Mouse (Mus musculus): ENCODE measurements around the gene Tox3. TPM values are rescaled to one million over a fixed set of nuclear protein-coding genes. Genes with fewer than 3 reads are reported as not detected.

The Tox3 gene
- polyA plus RNA-seq, 1 experiment from 2014 or later, result 11.2 TPM

GRCm38 (mm10) chr8:90346138-90346879 lies 1.8 kb downstream of the Tox3 start:
- H3K27ac ChIP-seq (ENCODE audit: low read depth, low read length), result peak overlapping the region; percentile 72
- peak overlapping the region; percentile 89 for H3K9ac ChIP-seq (ENCODE audit: low read depth, low read length)
- H3K4me2 ChIP-seq (ENCODE audit: low read length), result peak overlapping the region; percentile 66
- H3K36me3 ChIP-seq (ENCODE audit: control insufficient read depth, insufficient read depth, low read length), result no peaks in the 10 kb centered on the region
- peak overlapping the region; percentile 78 for H3K4me3 ChIP-seq (ENCODE audit: low read length)
- ATAC-seq, result no peak
- no peaks in the 10 kb centered on the region for H3K27me3 ChIP-seq (replicated peaks; ENCODE audit: control insufficient read depth, insufficient read depth, low read length)
- H3K4me1 ChIP-seq (ENCODE audit: control insufficient read depth, insufficient read depth, low read depth, low read length), result peaks cover 15% of the 10 kb centered on the region
- no peaks in the 10 kb centered on the region for H3K9me3 ChIP-seq (ENCODE audit: control insufficient read depth, low read length)
- WGBS, result 8% methylated on average over 13 of the region's 13 CpGs

- no peak overlapping the region for H3K9ac ChIP-seq (ENCODE audit: low read depth, low read length)
- H3K36me3 ChIP-seq (ENCODE audit: control insufficient read depth, insufficient read depth, low read length), result no peaks in the 10 kb centered on the region
- no peak overlapping the region for H3K4me2 ChIP-seq (ENCODE audit: low read length)
- no peak for ATAC-seq
- H3K4me3 ChIP-seq (ENCODE audit: low read length), result no peak overlapping the region
- no peaks in the 10 kb centered on the region for H3K9me3 ChIP-seq (ENCODE audit: control insufficient read depth, low read length)
- H3K27ac ChIP-seq (ENCODE audit: low read depth, low read length), result no peak overlapping the region
- no peaks in the 10 kb centered on the region for H3K4me1 ChIP-seq (ENCODE audit: control insufficient read depth, insufficient read depth, low read depth, low read length)
- H3K27me3 ChIP-seq (replicated peaks; ENCODE audit: control insufficient read depth, insufficient read depth, low read length), result no peaks in the 10 kb centered on the region
- 61% methylated on average over 7 of the region's 7 CpGs for WGBS
Observed at GRCm38 (mm10) chr8:90330377-90331285, 17.5 kb downstream of the Tox3 start.

- Histone ChIP-seq H3K27me3 (replicated peaks; ENCODE audit: control insufficient read depth, insufficient read depth, low read length) (no peaks in the 10 kb centered on the region), H3K4me1 (ENCODE audit: control insufficient read depth, insufficient read depth, low read depth, low read length) (peaks cover 8% of the 10 kb centered on the region), H3K9me3 (ENCODE audit: control insufficient read depth, low read length) (no peaks in the 10 kb centered on the region), H3K4me3 (ENCODE audit: low read length) (no peak overlapping the region), H3K4me2 (ENCODE audit: low read length) (no peak overlapping the region), H3K36me3 (ENCODE audit: control insufficient read depth, insufficient read depth, low read length) (no peaks in the 10 kb centered on the region), H3K9ac (ENCODE audit: low read depth, low read length) (no peak overlapping the region), H3K27ac (ENCODE audit: low read depth, low read length) (no peak overlapping the region)
- ATAC-seq, result no peak
- WGBS, result 35% methylated on average over 4 of the region's 4 CpGs
Observed at GRCm38 (mm10) chr8:90323824-90324223, 24.3 kb downstream of the Tox3 start.

- H3K4me1 ChIP-seq (ENCODE audit: control insufficient read depth, insufficient read depth, low read depth, low read length), result peaks cover 8% of the 10 kb centered on the region
- H3K4me2 ChIP-seq (ENCODE audit: low read length), result no peak overlapping the region
- H3K36me3 ChIP-seq (ENCODE audit: control insufficient read depth, insufficient read depth, low read length), result no peaks in the 10 kb centered on the region
- H3K4me3 ChIP-seq (ENCODE audit: low read length), result no peak overlapping the region
- no peak overlapping the region for H3K9ac ChIP-seq (ENCODE audit: low read depth, low read length)
- H3K27me3 ChIP-seq (replicated peaks; ENCODE audit: control insufficient read depth, insufficient read depth, low read length), result no peaks in the 10 kb centered on the region
- ATAC-seq, result no peak
- H3K9me3 ChIP-seq (ENCODE audit: control insufficient read depth, low read length), result no peaks in the 10 kb centered on the region
- WGBS, result 59% methylated on average over 8 of the region's 8 CpGs
- no peak overlapping the region for H3K27ac ChIP-seq (ENCODE audit: low read depth, low read length)
Observed at GRCm38 (mm10) chr8:90322701-90323439, 25.3 kb downstream of the Tox3 start.

GRCm38 (mm10) chr8:90321255-90321654 lies 26.9 kb downstream of the Tox3 start:
- no peak overlapping the region for H3K4me2 ChIP-seq (ENCODE audit: low read length)
- ATAC-seq, result no peak
- H3K27me3 ChIP-seq (replicated peaks; ENCODE audit: control insufficient read depth, insufficient read depth, low read length), result no peaks in the 10 kb centered on the region
- 85% methylated on average over 1 of the region's 1 CpGs for WGBS
- no peak overlapping the region for H3K4me3 ChIP-seq (ENCODE audit: low read length)
- no peak overlapping the region for H3K27ac ChIP-seq (ENCODE audit: low read depth, low read length)
- no peaks in the 10 kb centered on the region for H3K36me3 ChIP-seq (ENCODE audit: control insufficient read depth, insufficient read depth, low read length)
- H3K4me1 ChIP-seq (ENCODE audit: control insufficient read depth, insufficient read depth, low read depth, low read length), result peaks cover 8% of the 10 kb centered on the region
- no peak overlapping the region for H3K9ac ChIP-seq (ENCODE audit: low read depth, low read length)
- no peaks in the 10 kb centered on the region for H3K9me3 ChIP-seq (ENCODE audit: control insufficient read depth, low read length)

- Histone ChIP-seq H3K4me1 (ENCODE audit: control insufficient read depth, insufficient read depth, low read depth, low read length) (peaks cover 2% of the 10 kb centered on the region; the same call in 1 of the 2 replicates), H3K27ac (ENCODE audit: low read depth, low read length) (no peak overlapping the region), H3K4me2 (ENCODE audit: low read length) (no peak overlapping the region), H3K9me3 (ENCODE audit: control insufficient read depth, low read length) (no peaks in the 10 kb centered on the region), H3K36me3 (ENCODE audit: control insufficient read depth, insufficient read depth, low read length) (no peaks in the 10 kb centered on the region), H3K4me3 (ENCODE audit: low read length) (no peak overlapping the region), H3K9ac (ENCODE audit: low read depth, low read length) (no peak overlapping the region), H3K27me3 (replicated peaks; ENCODE audit: control insufficient read depth, insufficient read depth, low read length) (no peaks in the 10 kb centered on the region)
- no peak for ATAC-seq
- 68% methylated on average over 7 of the region's 7 CpGs for WGBS
Observed at GRCm38 (mm10) chr8:90314312-90314711, 33.8 kb downstream of the Tox3 start.

GRCm38 (mm10) chr8:90302951-90303350 lies 45.2 kb downstream of the Tox3 start:
- peak overlapping the region; percentile 59; the same call in 1 of the 2 replicates for H3K27ac ChIP-seq (ENCODE audit: low read depth, low read length)
- no peaks in the 10 kb centered on the region for H3K27me3 ChIP-seq (replicated peaks; ENCODE audit: control insufficient read depth, insufficient read depth, low read length)
- peaks cover 23% of the 10 kb centered on the region for H3K4me1 ChIP-seq (ENCODE audit: control insufficient read depth, insufficient read depth, low read depth, low read length)
- H3K36me3 ChIP-seq (ENCODE audit: control insufficient read depth, insufficient read depth, low read length), result no peaks in the 10 kb centered on the region
- no peak overlapping the region for H3K9ac ChIP-seq (ENCODE audit: low read depth, low read length)
- H3K4me2 ChIP-seq (ENCODE audit: low read length), result peak overlapping the region; percentile 16; the same call in 1 of the 2 replicates
- WGBS, result 24% methylated on average over 12 of the region's 12 CpGs
- ATAC-seq, result no peak; the same call in 1 of the 2 replicates
- no peak overlapping the region for H3K4me3 ChIP-seq (ENCODE audit: low read length)
- no peaks in the 10 kb centered on the region for H3K9me3 ChIP-seq (ENCODE audit: control insufficient read depth, low read length)

- peak overlapping the region; percentile 73 for H3K27ac ChIP-seq (ENCODE audit: low read depth, low read length)
- peak; percentile 85 for ATAC-seq
- H3K4me3 ChIP-seq (ENCODE audit: low read length), result no peak overlapping the region
- H3K4me2 ChIP-seq (ENCODE audit: low read length), result peak overlapping the region; percentile 22; the same call in 1 of the 2 replicates
- no peaks in the 10 kb centered on the region for H3K9me3 ChIP-seq (ENCODE audit: control insufficient read depth, low read length)
- no peak overlapping the region for H3K9ac ChIP-seq (ENCODE audit: low read depth, low read length)
- 19% methylated on average over 5 of the region's 5 CpGs for WGBS
- no peaks in the 10 kb centered on the region for H3K36me3 ChIP-seq (ENCODE audit: control insufficient read depth, insufficient read depth, low read length)
- peaks cover 23% of the 10 kb centered on the region for H3K4me1 ChIP-seq (ENCODE audit: control insufficient read depth, insufficient read depth, low read depth, low read length)
- no peaks in the 10 kb centered on the region for H3K27me3 ChIP-seq (replicated peaks; ENCODE audit: control insufficient read depth, insufficient read depth, low read length)
Observed at GRCm38 (mm10) chr8:90302252-90302651, 45.9 kb downstream of the Tox3 start.
